Mouse (Mus musculus) CH12.LX (cell line): ENCODE measurements around the gene Cic. TPM values are rescaled to one million over a fixed set of nuclear protein-coding genes. Genes with fewer than 3 reads are reported as not detected.

Experiments
- DNase-seq: peaks from one replicate; pipeline ENCODE4 v3.0.0-alpha.2; 2013; ENCODE audit errors: extremely low read depth
- H3K27ac ChIP-seq: 2 replicates; pipeline ENCODE4 v1.5.1; 2012; ENCODE audit warnings: low read depth, mild to moderate bottlenecking, control low read depth, moderate library complexity; ENCODE audit not compliant: insufficient read depth
- H3K27me3 ChIP-seq: replicated peaks from 2 replicates; pipeline ENCODE3; 2012; ENCODE audit warnings: inconsistent platforms
- H3K36me3 ChIP-seq, 2 experiments: replicated peaks in 1 of 2; 2 replicates each; pipeline versions ENCODE3 to v1.6.1; 2012; ENCODE audit warnings: inconsistent platforms in 1 of 2, low read length in 1 of 2, mild to moderate bottlenecking in 1 of 2, mixed read lengths in 1 of 2, moderate library complexity in 1 of 2; ENCODE audit not compliant: control insufficient read depth in 1 of 2, insufficient read depth in 1 of 2
- H3K4me1 ChIP-seq, 2 experiments: 2 replicates each; pipeline ENCODE4 v1.6.1; 2012; ENCODE audit warnings: inconsistent platforms in 1 of 2, moderate library complexity in 1 of 2; ENCODE audit not compliant: insufficient read depth in 2 of 2, control insufficient read depth in 1 of 2
- H3K4me2 ChIP-seq: 2 replicates; pipeline ENCODE4 v1.6.1; 2012; ENCODE audit warnings: low read depth, mild to moderate bottlenecking, control low read depth; ENCODE audit not compliant: poor library complexity, insufficient read depth, severe bottlenecking
- H3K4me3 ChIP-seq, 3 experiments: fragments of 150-350 bp in 1 of 3; sonication (generic) in 1 of 3; replicated peaks in 1 of 3; 2 replicates each; pipeline versions ENCODE3 to v1.5.1; 2011 to 2012; ENCODE audit warnings: low read depth in 2 of 3, low read length in 2 of 3, mild to moderate bottlenecking in 2 of 3, moderate library complexity in 2 of 3, control low read depth in 1 of 3, improper control_type of control experiment in 1 of 3, inconsistent platforms in 1 of 3, mixed read lengths in 1 of 3; ENCODE audit not compliant: poor library complexity in 1 of 3
- H3K79me2 ChIP-seq: replicated peaks from 2 replicates; pipeline ENCODE4 v1.6.1; 2012; ENCODE audit warnings: mild to moderate bottlenecking, moderate library complexity; ENCODE audit not compliant: control insufficient read depth, poor library complexity, insufficient read depth, severe bottlenecking; ENCODE audit errors: extremely low read depth
- H3K9ac ChIP-seq: 2 replicates; pipeline ENCODE4 v1.6.1; 2012; ENCODE audit warnings: low read depth, mild to moderate bottlenecking, control low read depth, moderate library complexity; ENCODE audit not compliant: insufficient read depth
- H3K9me3 ChIP-seq: replicated peaks from 2 replicates; pipeline ENCODE3; 2012; ENCODE audit warnings: low read length, inconsistent platforms, mixed read lengths
- BHLHE40 ChIP-seq: IDR thresholded peaks from 2 replicates; pipeline ENCODE4 v1.6.1; 2011; ENCODE audit warnings: mild to moderate bottlenecking, low read depth, low read length, improper control_type of control experiment
- ETS1 ChIP-seq: conservative IDR thresholded peaks from 2 replicates; pipeline ENCODE4 v1.6.1; 2012; ENCODE audit warnings: low read depth, mild to moderate bottlenecking, inconsistent platforms, low read length, improper control_type of control experiment, moderate library complexity
- GABPA ChIP-seq: IDR thresholded peaks from 2 replicates; pipeline ENCODE4 v1.6.1; 2012; ENCODE audit warnings: low read depth, low read length, improper control_type of control experiment, inconsistent platforms; ENCODE audit not compliant: insufficient replicate concordance
- IRF4 ChIP-seq: IDR thresholded peaks from 2 replicates; pipeline ENCODE4 v1.6.1; 2014; ENCODE audit warnings: low read depth, mild to moderate bottlenecking, inconsistent platforms, low read length, improper control_type of control experiment
- MAZ ChIP-seq: IDR thresholded peaks from 2 replicates; pipeline ENCODE4 v1.6.1; 2012; ENCODE audit warnings: low read depth, mild to moderate bottlenecking, inconsistent platforms, low read length, improper control_type of control experiment, moderate library complexity
- MXI1 ChIP-seq: IDR thresholded peaks from 2 replicates; pipeline ENCODE4 v1.6.1; 2011; ENCODE audit warnings: mild to moderate bottlenecking, low read depth, low read length, improper control_type of control experiment
- RAD21 ChIP-seq: IDR thresholded peaks from 2 replicates; pipeline ENCODE4 v1.6.1; 2011; ENCODE audit warnings: low read depth, mild to moderate bottlenecking, low read length, improper control_type of control experiment, moderate library complexity
- RCOR1 ChIP-seq: conservative IDR thresholded peaks from 2 replicates; pipeline ENCODE4 v1.6.1; 2012; ENCODE audit warnings: low read depth, mild to moderate bottlenecking, inconsistent platforms, low read length, improper control_type of control experiment
- SIN3A ChIP-seq: IDR thresholded peaks from 2 replicates; pipeline ENCODE4 v1.6.1; 2012; ENCODE audit warnings: low read length, improper control_type of control experiment, inconsistent platforms
- SMC3 ChIP-seq: IDR thresholded peaks from 2 replicates; pipeline ENCODE4 v1.6.1; 2011; ENCODE audit warnings: low read depth, low read length, improper control_type of control experiment
- UBTF ChIP-seq: IDR thresholded peaks from 2 replicates; pipeline ENCODE4 v1.6.1; 2012; ENCODE audit warnings: low read depth, mild to moderate bottlenecking, inconsistent platforms, low read length, improper control_type of control experiment, moderate library complexity
- USF1 ChIP-seq: IDR thresholded peaks from 2 replicates; pipeline ENCODE4 v1.6.1; 2014; ENCODE audit warnings: low read depth, mild to moderate bottlenecking, inconsistent platforms, low read length, improper control_type of control experiment
- USF2 ChIP-seq: conservative IDR thresholded peaks from 2 replicates; pipeline ENCODE4 v1.6.1; 2011; ENCODE audit warnings: low read depth, low read length, improper control_type of control experiment
- ZKSCAN1 ChIP-seq: IDR thresholded peaks from 2 replicates; pipeline ENCODE4 v1.6.1; 2012; ENCODE audit warnings: low read depth, inconsistent platforms, low read length, improper control_type of control experiment, borderline replicate concordance
- dilution Hi-C: fragments of 300-500 bp; cut with MboI; formaldehyde crosslinking; loops from 2 replicates; pipeline ENCODE4 v1.14.3; 2020; ENCODE audit warnings: low sequenced_read_pairs; ENCODE audit not compliant: extremely low pct_unique_long_range_greater_than_20kb, extremely low pct_ligation_motif_present
- in situ Hi-C: fragments of 300-500 bp; cut with MboI; formaldehyde crosslinking; loops from 3 replicates; pipeline ENCODE4 v1.14.3; 2019; ENCODE audit warnings: low sequenced_read_pairs, low pct_ligation_motif_present, low pct_unique_long_range_greater_than_20kb, mixed read lengths
- polyA plus RNA-seq: library from polyadenylated mRNA; unstranded; fragments of >175 nt; gene quantifications from 2 replicates; pipeline ENCODE4 v1.2.1, GENCODE M21; 2012; ENCODE audit warnings: low read depth; ENCODE audit not compliant: insufficient read length
- total RNA-seq, 2 experiments: library from RNA; depleted of rRNA; stranded (reverse); fragments of 300-350 nt in 1 of 2; fragments of >200 nt in 1 of 2; gene quantifications; 2 replicates each; pipeline ENCODE4 v1.2.3; 2012 to 2014

Cic gene
- total and polyA plus RNA-seq, 3 experiments, result 2.5 to 34.5 (median 21.7) TPM

DNA sequence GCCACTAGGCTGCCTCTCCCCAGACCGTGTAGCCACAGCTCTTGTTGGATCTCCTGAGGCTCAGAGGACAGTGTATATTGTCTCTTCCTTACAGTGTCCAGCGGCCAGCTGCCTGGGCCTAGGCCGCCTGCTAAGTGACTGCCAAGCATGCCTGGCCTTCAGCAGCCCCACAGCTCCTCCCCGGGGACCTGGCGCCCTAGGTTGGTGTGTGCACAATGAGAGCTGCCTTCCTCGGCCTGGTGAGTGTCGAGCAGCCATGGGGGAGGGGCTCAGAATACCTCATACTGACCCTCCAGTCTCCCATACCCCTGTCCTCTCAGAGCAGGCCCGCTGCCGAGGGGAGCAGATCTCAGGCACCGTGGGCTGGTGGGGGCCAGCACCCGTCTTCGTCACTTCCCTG is 67.0 kb downstream of the Cic start:
- Histone ChIP-seq H3K4me3 (no peak overlapping the region), H3K27me3 (peaks cover 26% of the 10 kb centered on the region), H3K4me1 (0 out of 4 replicates have a peak, but pooled peaks cover 0 to 2% of the 10 kb centered on the region in 2 experiments), H3K79me2 (no peaks in the 10 kb centered on the region), H3K9ac (no peak overlapping the region), H3K4me2 (no peak overlapping the region), H3K36me3 (no peaks in the 10 kb centered on the region), H3K9me3 (no peaks in the 10 kb centered on the region), H3K27ac (no peak overlapping the region)
- in situ Hi-C loops (no loop called here), dilution Hi-C loops (no loop called here)
- TF ChIP-seq BHLHE40, result no peak
- TF ChIP-seq SIN3A, result no peak
- no peak for TF ChIP-seq RCOR1
- no peak for DNase-seq

DNA sequence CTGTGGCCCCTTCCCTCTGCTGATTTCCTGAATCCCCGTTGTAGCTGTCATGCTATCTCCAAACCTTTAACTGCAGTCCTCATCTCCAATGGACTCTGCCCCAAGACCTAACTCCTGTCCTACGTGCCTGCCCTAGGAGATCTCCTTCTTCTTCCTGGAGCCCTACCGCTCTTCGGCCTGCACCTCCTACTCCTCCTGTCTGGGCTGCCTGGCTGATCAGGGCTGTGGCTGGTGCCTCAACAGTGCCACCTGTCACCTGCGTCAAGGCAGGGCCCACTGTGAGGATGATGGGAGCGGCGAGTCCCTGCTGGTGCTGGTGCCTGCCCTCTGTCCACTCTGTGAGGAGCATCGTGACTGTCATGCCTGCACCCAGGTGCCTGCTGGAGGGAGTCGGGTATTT is 71.8 kb downstream of the Cic start:
- Histone ChIP-seq H3K4me1 (0 out of 4 replicates have a peak, but pooled peaks cover 0 to 3% of the 10 kb centered on the region in 2 experiments), H3K36me3 (no peaks in the 10 kb centered on the region), H3K27ac (no peak overlapping the region), H3K27me3 (peaks cover 35% of the 10 kb centered on the region), H3K4me2 (no peak overlapping the region), H3K9ac (no peak overlapping the region), H3K9me3 (no peaks in the 10 kb centered on the region), H3K79me2 (no peaks in the 10 kb centered on the region), H3K4me3 (no peak overlapping the region)
- DNase-seq, result no peak
- dilution Hi-C loops, result no loop called here
- in situ Hi-C loops, result no loop called here
- TF ChIP-seq ETS1 (no peak), IRF4 (no peak), SMC3 (no peak), MAZ (no peak), GABPA (no peak), MXI1 (no peak), RAD21 (no peak), USF1 (no peak), USF2 (no peak)

DNA sequence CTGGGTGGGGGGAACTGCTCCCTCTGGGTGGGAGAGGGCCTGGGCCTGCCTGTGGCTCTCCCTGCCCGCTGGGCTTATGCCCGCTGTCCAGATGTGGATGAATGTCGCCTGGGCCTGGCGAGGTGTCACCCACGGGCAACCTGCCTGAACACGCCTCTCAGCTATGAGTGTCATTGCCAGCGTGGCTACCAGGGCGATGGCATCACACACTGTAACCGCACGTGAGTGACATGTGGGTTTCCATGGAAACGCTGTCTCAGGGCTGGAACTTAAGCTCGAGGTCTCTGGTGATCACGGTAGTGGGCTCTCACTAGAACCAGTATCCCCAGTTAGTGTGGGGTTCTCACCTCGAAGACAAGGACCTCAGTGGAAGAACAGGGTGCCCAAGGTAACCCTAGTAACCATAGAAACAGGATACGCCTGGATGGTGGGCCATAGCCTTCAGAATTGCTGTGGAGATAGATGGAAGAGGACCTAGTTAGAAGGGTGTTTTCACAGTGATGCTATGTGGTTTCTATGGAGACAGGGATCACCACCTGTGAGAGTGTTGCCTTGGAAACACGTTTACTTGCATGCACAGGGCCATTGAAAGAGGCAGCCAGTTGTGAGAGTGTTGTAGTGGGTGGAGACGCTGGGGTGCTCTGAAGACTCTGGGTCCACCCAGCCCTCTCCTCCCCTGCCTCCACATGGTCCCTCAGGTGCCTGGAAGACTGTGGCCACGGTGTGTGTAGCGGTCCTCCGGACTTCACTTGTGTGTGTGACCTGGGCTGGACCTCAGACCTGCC is 73.7 kb downstream of the Cic start:
- in situ Hi-C loops, result no loop called here
- no peak overlapping the region for H3K9ac ChIP-seq
- TF ChIP-seq ZKSCAN1 (no peak), GABPA (no peak), BHLHE40 (peak; percentile 34; the same call in 1 of the 2 replicates), MAZ (no peak), UBTF (no peak), IRF4 (no peak)
- TF ChIP-seq, all 38 proteins: peak for 1
- Histone ChIP-seq H3K27ac (no peak overlapping the region), H3K9me3 (no peaks in the 10 kb centered on the region), H3K4me2 (no peak overlapping the region), H3K27me3 (peaks cover 43% of the 10 kb centered on the region), H3K36me3 (no peaks in the 10 kb centered on the region), H3K4me3 (no peak overlapping the region), H3K4me1 (0 out of 4 replicates have a peak, but pooled peaks cover 0 to 3% of the 10 kb centered on the region in 2 experiments), H3K79me2 (no peaks in the 10 kb centered on the region)
- DNase-seq, result no peak
- dilution Hi-C loops, result no loop called here
